ENCODE assay signal across 14 mouse cellular contexts in the genomic region with DNA sequence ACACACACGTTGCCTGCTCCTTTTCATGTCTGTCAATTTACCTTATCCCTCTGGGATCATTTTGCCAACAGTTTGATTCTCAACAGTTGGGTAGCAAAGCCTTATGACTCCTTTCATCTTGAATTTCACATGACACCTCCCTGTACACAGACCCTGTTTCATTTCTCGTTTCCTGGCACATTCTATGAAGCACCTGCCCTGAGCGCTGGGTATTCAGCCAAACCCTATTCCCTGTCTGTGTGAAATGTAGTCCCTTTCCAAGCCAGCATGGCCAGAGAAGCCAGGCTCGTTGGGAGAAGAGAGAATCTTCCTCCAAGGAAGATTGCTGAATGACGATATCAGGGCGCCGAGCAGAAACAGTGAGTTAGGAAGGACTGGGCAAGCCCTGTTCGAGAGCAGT.
"Had no signal": no experiment of that assay in that cellular context is flagged by ENCODE, and none has a peak within 500 bp of the region (broad histone marks: within the 10 kb centered on the region; RNA-seq: fewer than 3 reads in every experiment).

No protein-coding gene starts in this region.

- DNase-seq: gastrocnemius, postnatal 14 days; gastrocnemius, postnatal 36 days; heart, adult 11 months; heart, adult 2 months; heart, postnatal 14 days; heart, postnatal 36 days; kidney, adult 11 months; kidney, adult 2 months; kidney, adult 9 months; kidney, postnatal 10 days; kidney, postnatal 25 days; kidney, postnatal 4 days; layer of hippocampus, postnatal 36 days; left cerebral cortex, postnatal 4 days had no signal
